Mouse (Mus musculus) right cerebral cortex, postnatal 36 days (tissue): ENCODE results near the gene Supt4a.

Experiments used
- DNase-seq, 2 experiments: peaks; one replicate each; pipeline ENCODE4 v3.0.0; 2022; ENCODE audit warnings: low spot score in 2 of 2, mixed read lengths in 1 of 2

The Supt4a gene

GRCm38 (mm10) chr11:87763988-87764876 lies 26.9 kb downstream of the Supt4a start:
- peak in 1 of 2 experiments; percentile 25 for DNase-seq

DNA sequence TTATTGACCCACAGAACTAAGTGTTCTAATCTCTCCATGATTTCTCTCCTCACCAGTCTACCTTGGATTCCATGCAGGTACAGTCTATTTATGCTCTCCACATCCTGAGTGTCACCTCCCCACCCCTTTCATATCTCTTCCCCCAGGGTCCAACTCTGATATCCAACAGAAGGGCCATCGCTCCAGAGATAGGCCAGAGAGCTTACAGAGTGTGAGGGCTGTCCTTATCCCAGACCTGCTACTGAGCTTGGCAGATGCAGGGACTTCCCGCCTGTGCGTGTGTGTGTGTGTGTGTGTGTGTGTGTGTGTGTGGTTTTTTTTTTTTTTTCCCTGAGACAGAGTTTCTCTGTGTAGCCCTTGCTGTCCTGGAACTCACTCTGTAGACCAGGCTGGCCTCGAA lies 31.4 kb downstream of the Supt4a start:
- DNase-seq, result no peak

- no peak for DNase-seq
Observed at GRCm38 (mm10) chr11:87770989-87771388, 33.6 kb downstream of the Supt4a start.

DNA sequence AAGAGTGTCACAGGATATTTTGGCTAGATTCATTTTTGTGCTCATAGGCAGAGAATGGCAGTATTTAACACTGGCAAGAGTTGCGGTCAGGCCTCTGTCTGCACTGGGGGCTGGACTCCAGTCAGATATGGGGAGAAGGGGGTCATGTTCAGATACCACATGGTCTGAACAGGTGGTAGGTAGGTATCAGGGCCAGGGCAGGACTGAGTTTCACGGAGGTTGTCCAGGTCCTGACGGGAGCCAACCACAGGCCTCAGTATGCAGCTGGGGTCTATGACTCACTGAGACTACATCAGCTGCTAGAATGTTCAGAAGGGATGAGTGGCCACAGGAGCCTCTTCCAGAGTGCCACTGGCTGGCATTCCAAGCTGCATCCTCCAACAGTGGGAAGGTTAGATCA lies 35.0 kb downstream of the Supt4a start:
- no peak for DNase-seq

DNA sequence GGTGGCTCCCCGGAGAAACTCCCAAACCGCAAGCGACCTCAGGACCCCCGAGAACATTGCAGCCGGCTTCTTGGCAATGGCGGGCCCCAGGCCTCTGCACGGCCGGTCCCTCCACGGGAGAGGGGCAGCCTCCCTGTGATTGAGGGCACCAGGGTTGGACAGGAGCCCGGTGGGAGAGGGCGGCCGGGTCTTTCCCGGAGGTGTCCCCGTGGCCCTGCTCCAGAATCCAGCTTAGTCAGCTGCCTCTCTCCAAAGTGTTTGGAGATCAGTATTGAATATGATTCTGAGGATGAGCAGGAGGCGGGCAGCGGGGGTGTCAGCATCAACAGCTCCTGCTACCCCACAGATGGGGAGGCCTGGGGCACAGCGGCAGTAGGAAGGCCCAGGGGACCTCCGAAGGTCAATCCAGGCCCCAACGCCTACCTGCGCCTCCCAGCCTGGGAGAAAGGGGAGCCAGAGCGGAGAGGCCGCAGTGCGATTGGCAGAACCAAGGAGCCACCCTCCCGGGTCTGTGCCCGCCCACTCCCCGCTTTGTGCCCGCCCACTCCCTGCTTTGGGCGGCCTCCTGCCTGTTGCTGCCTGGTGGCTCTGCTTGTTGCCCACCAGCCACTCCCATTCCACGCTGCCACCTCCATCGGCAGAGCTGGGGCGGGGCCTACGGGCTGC lies 40.9 kb downstream of the Supt4a start:
- DNase-seq, result peak in 1 of 2 experiments; percentile 49

DNA sequence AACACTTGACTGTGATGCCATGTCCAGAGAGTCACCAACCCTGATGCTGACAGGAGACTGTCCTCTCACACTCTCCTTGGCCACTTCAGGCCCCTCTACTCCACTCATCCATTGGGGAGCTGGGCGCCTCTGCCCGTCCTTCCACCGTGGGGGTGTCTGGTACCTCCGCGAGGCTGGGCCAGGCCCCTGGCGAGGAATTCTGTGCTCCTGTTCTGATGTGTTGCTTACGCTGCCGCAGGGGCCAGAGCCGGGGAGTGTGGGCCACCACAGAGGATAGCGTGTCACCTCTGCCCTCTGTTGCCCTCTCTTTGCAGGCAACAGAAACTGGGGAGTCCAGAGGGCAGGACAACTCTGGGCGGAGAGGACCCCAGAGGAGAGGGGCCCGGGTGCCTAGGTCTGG lies 41.6 kb downstream of the Supt4a start:
- no peak for DNase-seq

DNA sequence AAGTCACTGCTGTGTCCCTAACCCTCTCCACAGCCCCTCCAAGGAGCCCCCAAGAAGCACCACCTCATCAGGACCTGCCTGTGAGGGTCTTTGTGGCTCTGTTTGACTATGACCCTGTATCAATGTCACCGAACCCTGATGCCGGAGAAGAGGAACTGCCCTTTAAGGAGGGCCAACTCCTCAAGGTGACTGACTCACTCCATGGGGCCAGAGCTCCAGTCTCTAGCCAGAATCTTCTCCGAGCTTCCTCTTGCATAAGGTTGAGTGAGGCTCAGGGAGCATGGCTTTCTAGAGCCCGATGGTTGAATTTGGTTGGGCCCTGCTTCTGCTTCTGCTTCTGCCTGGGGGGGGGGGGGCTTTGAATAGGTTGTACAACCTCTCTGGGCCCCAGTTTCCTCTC lies 42.0 kb downstream of the Supt4a start:
- DNase-seq, result no peak

DNA sequence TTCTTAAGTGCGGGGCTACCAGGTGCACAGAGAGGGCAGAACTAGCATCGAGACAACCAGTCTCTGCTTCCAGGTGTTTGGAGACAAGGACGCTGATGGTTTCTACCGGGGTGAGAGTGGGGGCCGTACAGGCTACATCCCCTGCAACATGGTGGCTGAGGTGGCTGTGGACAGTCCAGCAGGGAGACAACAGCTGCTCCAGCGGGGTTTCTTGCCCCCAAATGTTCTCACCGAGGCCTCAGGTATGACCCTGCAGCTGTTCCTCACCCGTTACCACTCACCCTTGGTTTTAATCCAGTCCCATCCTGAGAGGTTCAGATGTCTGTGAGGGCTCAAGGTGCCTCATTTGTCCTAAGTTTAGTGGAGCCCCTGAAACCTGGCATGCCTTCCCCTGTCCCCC lies 42.8 kb downstream of the Supt4a start:
- no peak for DNase-seq

DNA sequence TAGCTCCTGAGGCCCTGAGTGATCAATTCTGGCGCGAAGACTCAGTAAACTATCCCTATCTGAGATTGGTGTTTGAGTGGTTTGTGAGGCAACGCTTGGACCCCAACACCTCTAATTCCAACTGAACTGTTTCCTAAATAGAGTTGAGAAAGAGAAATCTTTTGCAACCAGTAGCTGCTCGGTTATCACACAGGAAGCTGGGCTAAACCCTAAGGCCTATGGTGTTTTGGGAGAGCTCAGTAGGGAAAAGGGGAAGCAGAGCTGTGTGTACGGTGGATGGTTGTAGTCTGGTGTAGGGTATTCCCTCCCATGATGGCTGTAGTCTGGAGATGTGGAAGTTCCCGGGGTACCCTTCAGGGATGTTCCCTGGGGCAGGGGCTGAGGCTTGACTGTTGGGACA lies 52.7 kb downstream of the Supt4a start:
- no peak for DNase-seq
